Mouse (Mus musculus): ENCODE results near the gene Nup93. TPM values are rescaled to one million over a fixed set of nuclear protein-coding genes. Genes with fewer than 3 reads are reported as not detected.

Nup93 gene
- polyA plus RNA-seq, 1 experiment, result 5.4 TPM

- Histone ChIP-seq H3K4me1 (ENCODE audit: control insufficient read depth, insufficient read depth, insufficient read length, low read length) (no peaks in the 10 kb centered on the region), H3K27me3 (ENCODE audit: control insufficient read depth, insufficient read depth, low read length) (no peaks in the 10 kb centered on the region), H3K4me3 (ENCODE audit: low read depth, low read length) (no peak overlapping the region), H3K27ac (ENCODE audit: insufficient read depth, low read depth, low read length) (no peak overlapping the region), H3K36me3 (ENCODE audit: control insufficient read depth, insufficient read depth, low read length) (peaks cover 8% of the 10 kb centered on the region)
- TF ChIP-seq POLR2A (IDR thresholded peaks at IDR 0.05; ENCODE audit: low read depth, low read length) (no peak), CTCF (IDR thresholded peaks at IDR 0.05; ENCODE audit: extremely low read depth, insufficient read length, insufficient replicate concordance, low read depth, low read length) (no peak)
- WGBS, result 88% methylated on average over 6 of the region's 6 CpGs
Measured at GRCm38 (mm10) chr8:94295687-94296086, 81.3 kb downstream of the Nup93 start.

GRCm38 (mm10) chr8:94296312-94296991, 82.1 kb downstream of the Nup93 start:
- Histone ChIP-seq H3K27ac (ENCODE audit: insufficient read depth, low read depth, low read length) (no peak overlapping the region), H3K27me3 (ENCODE audit: control insufficient read depth, insufficient read depth, low read length) (no peaks in the 10 kb centered on the region), H3K36me3 (ENCODE audit: control insufficient read depth, insufficient read depth, low read length) (peaks cover 10% of the 10 kb centered on the region), H3K4me1 (ENCODE audit: control insufficient read depth, insufficient read depth, insufficient read length, low read length) (no peaks in the 10 kb centered on the region), H3K4me3 (ENCODE audit: low read depth, low read length) (no peak overlapping the region)
- WGBS, result 78% methylated on average over 9 of the region's 9 CpGs
- TF ChIP-seq CTCF (IDR thresholded peaks at IDR 0.05; ENCODE audit: extremely low read depth, insufficient read length, insufficient replicate concordance, low read depth, low read length) (no peak), POLR2A (IDR thresholded peaks at IDR 0.05; ENCODE audit: low read depth, low read length) (no peak)

GRCm38 (mm10) chr8:94297101-94297500, 82.7 kb downstream of the Nup93 start:
- H3K36me3 ChIP-seq (ENCODE audit: control insufficient read depth, insufficient read depth, low read length), result peaks cover 15% of the 10 kb centered on the region
- no peak overlapping the region for H3K27ac ChIP-seq (ENCODE audit: insufficient read depth, low read depth, low read length)
- no peak overlapping the region for H3K4me3 ChIP-seq (ENCODE audit: low read depth, low read length)
- no peaks in the 10 kb centered on the region for H3K27me3 ChIP-seq (ENCODE audit: control insufficient read depth, insufficient read depth, low read length)
- no peaks in the 10 kb centered on the region for H3K4me1 ChIP-seq (ENCODE audit: control insufficient read depth, insufficient read depth, insufficient read length, low read length)
- WGBS, result 82% methylated on average over 6 of the region's 6 CpGs
- TF ChIP-seq CTCF (IDR thresholded peaks at IDR 0.05; ENCODE audit: extremely low read depth, insufficient read length, insufficient replicate concordance, low read depth, low read length) (no peak), POLR2A (IDR thresholded peaks at IDR 0.05; ENCODE audit: low read depth, low read length) (no peak)

GRCm38 (mm10) chr8:94300809-94301208, 86.4 kb downstream of the Nup93 start:
- Histone ChIP-seq H3K4me3 (ENCODE audit: low read depth, low read length) (no peak overlapping the region), H3K27me3 (ENCODE audit: control insufficient read depth, insufficient read depth, low read length) (no peaks in the 10 kb centered on the region), H3K27ac (ENCODE audit: insufficient read depth, low read depth, low read length) (no peak overlapping the region), H3K36me3 (ENCODE audit: control insufficient read depth, insufficient read depth, low read length) (peaks cover 24% of the 10 kb centered on the region), H3K4me1 (ENCODE audit: control insufficient read depth, insufficient read depth, insufficient read length, low read length) (peaks cover 10% of the 10 kb centered on the region)
- TF ChIP-seq CTCF (IDR thresholded peaks at IDR 0.05; ENCODE audit: extremely low read depth, insufficient read length, insufficient replicate concordance, low read depth, low read length) (no peak), POLR2A (IDR thresholded peaks at IDR 0.05; ENCODE audit: low read depth, low read length) (no peak)
- WGBS, result 83% methylated on average over 4 of the region's 4 CpGs

GRCm38 (mm10) chr8:94304412-94304811, 90.0 kb downstream of the Nup93 start:
- no peak overlapping the region for H3K4me3 ChIP-seq (ENCODE audit: low read depth, low read length)
- H3K4me1 ChIP-seq (ENCODE audit: control insufficient read depth, insufficient read depth, insufficient read length, low read length), result peaks cover 17% of the 10 kb centered on the region
- H3K27ac ChIP-seq (ENCODE audit: insufficient read depth, low read depth, low read length), result peak overlapping the region; percentile 13
- no peak for TF ChIP-seq CTCF (IDR thresholded peaks at IDR 0.05; ENCODE audit: extremely low read depth, insufficient read length, insufficient replicate concordance, low read depth, low read length)
- TF ChIP-seq POLR2A (IDR thresholded peaks at IDR 0.05; ENCODE audit: low read depth, low read length), result no peak
- 57% methylated on average over 2 of the region's 2 CpGs for WGBS
- peaks cover 30% of the 10 kb centered on the region for H3K36me3 ChIP-seq (ENCODE audit: control insufficient read depth, insufficient read depth, low read length)
- no peaks in the 10 kb centered on the region for H3K27me3 ChIP-seq (ENCODE audit: control insufficient read depth, insufficient read depth, low read length)

- WGBS, result 35% methylated on average over 7 of the region's 7 CpGs
- peak overlapping the region; percentile 60 for H3K27ac ChIP-seq (ENCODE audit: insufficient read depth, low read depth, low read length)
- no peak overlapping the region for H3K4me3 ChIP-seq (ENCODE audit: low read depth, low read length)
- peaks cover 30% of the 10 kb centered on the region for H3K36me3 ChIP-seq (ENCODE audit: control insufficient read depth, insufficient read depth, low read length)
- H3K4me1 ChIP-seq (ENCODE audit: control insufficient read depth, insufficient read depth, insufficient read length, low read length), result peaks cover 17% of the 10 kb centered on the region
- TF ChIP-seq POLR2A (IDR thresholded peaks at IDR 0.05; ENCODE audit: low read depth, low read length) (no peak), CTCF (IDR thresholded peaks at IDR 0.05; ENCODE audit: extremely low read depth, insufficient read length, insufficient replicate concordance, low read depth, low read length) (no peak)
- H3K27me3 ChIP-seq (ENCODE audit: control insufficient read depth, insufficient read depth, low read length), result no peaks in the 10 kb centered on the region
Measured at GRCm38 (mm10) chr8:94306989-94307513, 92.7 kb downstream of the Nup93 start.

- Histone ChIP-seq H3K36me3 (ENCODE audit: control insufficient read depth, insufficient read depth, low read length) (peaks cover 27% of the 10 kb centered on the region), H3K4me3 (ENCODE audit: low read depth, low read length) (no peak overlapping the region), H3K27me3 (ENCODE audit: control insufficient read depth, insufficient read depth, low read length) (no peaks in the 10 kb centered on the region), H3K4me1 (ENCODE audit: control insufficient read depth, insufficient read depth, insufficient read length, low read length) (peaks cover 17% of the 10 kb centered on the region), H3K27ac (ENCODE audit: insufficient read depth, low read depth, low read length) (peak overlapping the region; percentile 60)
- WGBS, result 48% methylated on average over 9 of the region's 9 CpGs
- TF ChIP-seq POLR2A (IDR thresholded peaks at IDR 0.05; ENCODE audit: low read depth, low read length) (no peak), CTCF (IDR thresholded peaks at IDR 0.05; ENCODE audit: extremely low read depth, insufficient read length, insufficient replicate concordance, low read depth, low read length) (no peak)
Measured at GRCm38 (mm10) chr8:94307652-94308051, 93.3 kb downstream of the Nup93 start.

All from small intestine, adult 2 months (tissue).